Mouse (Mus musculus): ENCODE results near the gene Rgs9. TPM values are rescaled to one million over a fixed set of nuclear protein-coding genes. Genes with fewer than 3 reads are reported as not detected.
A peak's percentile ranks its signal among the peaks of the same experiment; 100 is the strongest.

Rgs9 gene
- polyA plus RNA-seq, 1 experiment from 2014 or later, result 2.8 TPM

DNA sequence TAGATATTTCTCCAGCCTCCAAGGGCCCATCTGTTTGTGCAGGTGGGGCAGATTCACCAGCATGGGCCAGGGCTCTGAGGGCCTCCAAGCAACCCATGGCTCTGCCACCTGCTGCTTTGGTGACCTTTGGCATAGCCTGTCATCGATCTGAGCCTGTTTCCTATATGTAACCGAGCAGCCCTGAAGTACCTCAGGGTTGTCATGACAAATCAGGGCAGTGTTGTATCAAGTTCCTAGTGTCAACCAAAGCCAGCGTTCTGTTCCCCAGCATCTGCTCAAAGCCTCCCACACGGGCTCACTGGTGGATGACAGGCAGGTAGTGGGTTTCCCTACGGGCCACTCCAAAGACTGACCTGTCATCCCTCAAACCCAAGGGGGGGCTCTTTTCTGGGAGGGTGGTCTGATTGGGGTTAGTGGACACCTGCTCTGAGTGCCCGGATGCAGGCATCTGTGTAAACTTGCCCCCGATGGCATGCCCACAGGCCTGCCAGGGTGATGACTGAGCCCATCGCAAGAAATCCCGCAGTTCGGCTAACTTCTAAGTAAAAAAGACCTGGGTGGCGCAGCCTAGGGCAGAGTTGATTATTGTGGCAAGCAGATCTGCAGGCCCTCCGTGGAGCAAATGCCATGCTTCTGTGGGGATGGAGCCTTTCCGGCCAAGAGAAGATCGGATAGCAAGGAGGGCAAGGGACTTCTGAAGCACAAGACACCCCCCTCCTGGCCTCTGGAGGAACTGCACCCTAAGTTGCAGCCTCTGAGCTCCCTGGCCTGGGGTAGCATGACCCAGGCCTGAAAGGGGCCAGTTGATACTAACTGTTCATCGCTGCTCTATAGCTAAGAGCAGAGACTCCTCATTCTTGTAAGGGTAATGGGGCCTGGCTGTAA lies 105.0 kb downstream of the Rgs9 start:
- H3K4me3 ChIP-seq (ENCODE audit: low read depth, low read length), result no peak overlapping the region
- H3K4me2 ChIP-seq (ENCODE audit: low read depth, severe bottlenecking), result no peak overlapping the region
- H3K36me3 ChIP-seq (ENCODE audit: control insufficient read depth, insufficient read depth, low read length), result no peaks in the 10 kb centered on the region
- 41% methylated on average over 15 of the region's 15 CpGs for WGBS
- H3K27me3 ChIP-seq (ENCODE audit: control insufficient read depth, insufficient read depth, low read length), result no peaks in the 10 kb centered on the region
- H3K4me1 ChIP-seq (ENCODE audit: control insufficient read depth, insufficient read depth, low read length), result no peaks in the 10 kb centered on the region
- no peak overlapping the region for H3K9ac ChIP-seq (ENCODE audit: low read length)
- peak; percentile 67; the same call in 1 of the 2 replicates for ATAC-seq (ENCODE audit: insufficient number of reproducible peaks, low FRiP score, low TSS enrichment, low read depth)
- no peaks in the 10 kb centered on the region for H3K9me3 ChIP-seq (ENCODE audit: control insufficient read depth, low read length)
- no peak overlapping the region for H3K27ac ChIP-seq (replicated peaks; ENCODE audit: low read depth, low read length)
- DNase-seq (ENCODE audit: low spot score), result peak; percentile 91

DNA sequence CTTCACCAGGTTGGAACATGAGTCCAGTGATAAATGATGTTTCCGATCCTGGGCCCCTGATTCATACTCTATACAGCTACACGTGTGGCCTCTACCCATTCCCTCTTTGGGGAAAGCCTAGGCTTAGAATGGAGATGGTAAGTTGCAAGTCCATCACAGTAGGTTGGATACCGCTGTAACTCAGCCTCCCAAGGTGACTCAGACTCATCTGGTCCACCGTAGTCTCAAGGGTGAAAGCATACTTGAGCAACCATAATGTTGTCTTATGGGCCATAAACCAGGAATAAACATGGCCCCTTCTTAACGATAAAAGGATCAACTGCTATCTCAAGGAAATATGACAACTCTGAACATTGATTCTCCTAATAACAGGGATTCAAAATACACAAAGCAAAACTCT lies 109.7 kb downstream of the Rgs9 start:
- 88% methylated on average over 5 of the region's 5 CpGs for WGBS
- Histone ChIP-seq H3K27me3 (ENCODE audit: control insufficient read depth, insufficient read depth, low read length) (no peaks in the 10 kb centered on the region), H3K27ac (replicated peaks; ENCODE audit: low read depth, low read length) (no peak overlapping the region), H3K4me2 (ENCODE audit: low read depth, severe bottlenecking) (no peak overlapping the region), H3K9ac (ENCODE audit: low read length) (no peak overlapping the region), H3K4me3 (ENCODE audit: low read depth, low read length) (no peak overlapping the region), H3K9me3 (ENCODE audit: control insufficient read depth, low read length) (no peaks in the 10 kb centered on the region), H3K4me1 (ENCODE audit: control insufficient read depth, insufficient read depth, low read length) (no peaks in the 10 kb centered on the region), H3K36me3 (ENCODE audit: control insufficient read depth, insufficient read depth, low read length) (no peaks in the 10 kb centered on the region)
- ATAC-seq (ENCODE audit: insufficient number of reproducible peaks, low FRiP score, low TSS enrichment, low read depth), result no peak
- no peak for DNase-seq (ENCODE audit: low spot score)

DNA sequence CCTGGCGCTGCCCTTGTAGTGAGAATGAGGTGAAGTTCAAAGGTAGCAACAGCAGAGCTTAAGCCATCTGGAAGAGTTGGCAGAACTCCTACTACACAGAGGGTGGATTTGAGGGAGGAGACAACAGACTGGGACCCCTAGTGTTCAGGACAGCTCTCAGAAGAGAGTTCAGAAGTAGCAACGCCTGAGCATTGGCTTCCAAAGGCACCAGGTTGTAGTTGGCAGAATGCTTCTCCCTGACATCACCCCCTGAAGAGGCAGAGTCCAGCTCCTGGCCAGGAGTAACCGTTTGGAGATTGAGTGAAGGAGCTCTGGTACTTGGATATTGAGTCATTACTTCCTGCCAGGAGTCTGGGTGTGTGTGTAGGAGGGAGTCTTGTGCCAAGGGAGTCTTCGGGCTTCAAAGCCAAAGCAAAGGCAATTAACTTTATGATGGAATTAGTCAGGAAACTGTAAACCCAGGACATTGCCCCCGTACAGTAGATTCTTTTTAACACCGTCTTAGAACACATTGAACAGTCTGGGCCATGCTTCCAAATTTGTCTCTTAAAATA lies 110.2 kb downstream of the Rgs9 start:
- H3K36me3 ChIP-seq (ENCODE audit: control insufficient read depth, insufficient read depth, low read length), result no peaks in the 10 kb centered on the region
- WGBS, result 58% methylated on average over 6 of the region's 6 CpGs

DNA sequence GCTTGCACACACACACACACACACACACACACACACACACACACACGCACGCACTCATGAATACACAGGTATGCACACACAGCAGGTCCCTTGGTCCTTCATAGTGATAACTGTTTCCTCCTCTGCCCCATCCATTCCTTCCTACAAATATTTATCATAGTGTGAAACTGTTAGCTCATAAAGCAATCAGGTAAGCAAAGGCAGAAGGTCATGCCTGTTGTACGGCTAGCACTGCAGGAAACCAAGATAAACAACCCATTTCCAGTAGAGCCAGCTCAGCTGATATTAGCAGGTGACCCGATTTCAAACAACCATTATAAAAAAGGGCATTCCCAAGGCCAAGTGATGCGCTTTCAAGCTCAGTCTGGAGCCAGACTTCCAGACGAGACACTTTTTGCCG lies 116.8 kb downstream of the Rgs9 start:
- H3K36me3 ChIP-seq (ENCODE audit: control insufficient read depth, insufficient read depth, low read length), result no peaks in the 10 kb centered on the region
- no peak overlapping the region for H3K27ac ChIP-seq (replicated peaks; ENCODE audit: low read depth, low read length)
- H3K27me3 ChIP-seq (ENCODE audit: control insufficient read depth, insufficient read depth, low read length), result no peaks in the 10 kb centered on the region
- H3K4me1 ChIP-seq (ENCODE audit: control insufficient read depth, insufficient read depth, low read length), result no peaks in the 10 kb centered on the region
- H3K9ac ChIP-seq (ENCODE audit: low read length), result no peak overlapping the region
- H3K9me3 ChIP-seq (ENCODE audit: control insufficient read depth, low read length), result no peaks in the 10 kb centered on the region
- DNase-seq (ENCODE audit: low spot score) (no peak), ATAC-seq (ENCODE audit: insufficient number of reproducible peaks, low FRiP score, low TSS enrichment, low read depth) (no peak)
- no peak overlapping the region for H3K4me3 ChIP-seq (ENCODE audit: low read depth, low read length)
- H3K4me2 ChIP-seq (ENCODE audit: low read depth, severe bottlenecking), result no peak overlapping the region
- 70% methylated on average over 7 of the region's 7 CpGs for WGBS

More for the DNA sequence above, 110.2 kb downstream of the Rgs9 start:
- Histone ChIP-seq H3K4me3 (ENCODE audit: low read depth, low read length) (no peak overlapping the region), H3K27ac (replicated peaks; ENCODE audit: low read depth, low read length) (no peak overlapping the region), H3K27me3 (ENCODE audit: control insufficient read depth, insufficient read depth, low read length) (no peaks in the 10 kb centered on the region), H3K9me3 (ENCODE audit: control insufficient read depth, low read length) (no peaks in the 10 kb centered on the region), H3K4me2 (ENCODE audit: low read depth, severe bottlenecking) (no peak overlapping the region), H3K9ac (ENCODE audit: low read length) (no peak overlapping the region), H3K4me1 (ENCODE audit: control insufficient read depth, insufficient read depth, low read length) (no peaks in the 10 kb centered on the region)
- DNase-seq (ENCODE audit: low spot score) (no peak), ATAC-seq (ENCODE audit: insufficient number of reproducible peaks, low FRiP score, low TSS enrichment, low read depth) (no peak)

DNA sequence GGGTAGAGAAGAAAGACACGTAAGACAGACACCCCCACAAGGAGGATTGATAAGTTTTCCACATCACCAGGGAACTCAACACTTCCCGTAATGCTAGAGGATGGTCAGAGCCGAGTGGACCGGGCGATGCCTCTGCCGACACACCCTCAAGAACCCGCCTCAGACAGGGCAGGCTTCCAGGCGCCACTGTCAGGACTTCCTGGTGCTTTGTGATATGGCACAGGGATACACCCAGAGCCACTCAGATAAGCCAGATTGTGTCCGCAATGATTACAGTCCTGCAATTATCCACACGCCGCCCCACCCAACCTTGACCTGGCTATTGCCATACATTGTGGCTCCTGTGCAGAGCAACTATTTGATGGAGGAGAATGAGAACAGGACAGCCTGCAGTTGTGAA lies 117.6 kb downstream of the Rgs9 start:
- Histone ChIP-seq H3K27me3 (ENCODE audit: control insufficient read depth, insufficient read depth, low read length) (no peaks in the 10 kb centered on the region), H3K4me2 (ENCODE audit: low read depth, severe bottlenecking) (no peak overlapping the region), H3K9ac (ENCODE audit: low read length) (no peak overlapping the region), H3K9me3 (ENCODE audit: control insufficient read depth, low read length) (no peaks in the 10 kb centered on the region), H3K4me1 (ENCODE audit: control insufficient read depth, insufficient read depth, low read length) (no peaks in the 10 kb centered on the region), H3K4me3 (ENCODE audit: low read depth, low read length) (no peak overlapping the region), H3K36me3 (ENCODE audit: control insufficient read depth, insufficient read depth, low read length) (no peaks in the 10 kb centered on the region), H3K27ac (replicated peaks; ENCODE audit: low read depth, low read length) (no peak overlapping the region)
- no peak for DNase-seq (ENCODE audit: low spot score)
- no peak for ATAC-seq (ENCODE audit: insufficient number of reproducible peaks, low FRiP score, low TSS enrichment, low read depth)
- 89% methylated on average over 11 of the region's 11 CpGs for WGBS

DNA sequence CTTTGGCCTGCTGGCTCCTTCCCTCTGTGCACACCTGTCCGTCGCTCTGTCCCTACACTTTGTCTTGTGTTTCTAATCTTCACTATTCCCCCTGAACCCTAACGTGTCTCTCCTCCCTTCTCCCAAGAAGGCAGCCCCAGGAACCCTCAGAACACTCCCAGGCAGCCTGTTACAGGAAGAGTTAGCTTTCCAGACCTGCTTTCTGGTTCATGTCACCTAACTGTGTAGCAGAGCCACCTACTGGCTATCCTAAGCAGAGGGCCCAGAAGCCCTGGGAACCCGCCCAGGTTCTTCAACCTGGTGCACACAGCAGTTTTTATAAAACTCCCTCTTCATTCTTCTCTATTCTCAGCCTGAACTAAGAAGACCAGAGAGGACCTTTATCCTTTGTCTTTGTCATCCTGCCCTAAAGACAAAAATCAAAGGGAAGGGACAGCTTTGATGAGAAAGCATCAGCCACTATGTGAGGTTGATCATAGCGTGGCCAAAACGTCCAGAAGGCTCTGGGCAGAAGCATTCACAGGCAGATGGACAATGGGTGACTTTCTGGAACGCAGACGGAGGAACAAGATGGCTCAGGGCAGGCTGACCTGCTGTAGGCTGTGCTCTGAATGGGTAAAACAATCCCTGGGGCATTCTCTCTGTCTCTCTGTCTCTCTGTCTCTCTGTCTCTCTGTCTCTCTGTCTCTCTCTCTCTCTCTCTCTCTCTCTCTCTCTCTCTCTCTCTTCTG lies 119.0 kb downstream of the Rgs9 start:
- Histone ChIP-seq H3K4me1 (ENCODE audit: control insufficient read depth, insufficient read depth, low read length) (no peaks in the 10 kb centered on the region), H3K9ac (ENCODE audit: low read length) (no peak overlapping the region), H3K36me3 (ENCODE audit: control insufficient read depth, insufficient read depth, low read length) (no peaks in the 10 kb centered on the region), H3K27me3 (ENCODE audit: control insufficient read depth, insufficient read depth, low read length) (no peaks in the 10 kb centered on the region), H3K9me3 (ENCODE audit: control insufficient read depth, low read length) (no peaks in the 10 kb centered on the region), H3K4me2 (ENCODE audit: low read depth, severe bottlenecking) (no peak overlapping the region), H3K27ac (replicated peaks; ENCODE audit: low read depth, low read length) (no peak overlapping the region), H3K4me3 (ENCODE audit: low read depth, low read length) (no peak overlapping the region)
- ATAC-seq (ENCODE audit: insufficient number of reproducible peaks, low FRiP score, low TSS enrichment, low read depth), result no peak
- peak; percentile 57 for DNase-seq (ENCODE audit: low spot score)
- 55% methylated on average over 8 of the region's 8 CpGs for WGBS

DNA sequence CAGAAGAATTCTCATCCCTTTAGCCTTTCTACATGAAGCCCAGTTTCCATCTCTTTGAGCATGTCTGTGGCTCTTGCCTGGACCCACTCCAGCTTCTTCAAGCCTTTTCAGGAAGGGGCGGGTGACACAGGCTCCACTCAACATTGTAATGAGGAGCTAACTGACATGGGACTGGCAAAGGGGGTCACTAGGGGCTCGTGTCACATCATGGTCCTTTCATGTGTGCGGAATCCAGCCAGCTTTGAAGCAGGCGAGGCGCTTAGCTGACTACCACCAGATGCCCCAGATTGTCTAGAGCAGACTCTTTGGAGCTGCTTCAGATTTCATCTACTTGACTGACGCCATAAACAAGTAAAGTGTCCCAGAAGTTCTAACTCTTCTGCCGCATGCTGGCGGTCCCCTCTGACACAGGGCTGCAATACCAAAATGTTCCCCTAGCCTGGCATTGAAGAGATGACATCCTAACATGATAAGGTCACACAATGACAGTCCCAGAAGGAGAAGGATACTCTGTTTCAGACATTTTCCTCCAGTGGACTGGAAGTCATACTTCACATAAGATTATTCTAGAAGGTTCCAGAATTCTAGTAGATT lies 122.5 kb downstream of the Rgs9 start:
- DNase-seq (ENCODE audit: low spot score) (no peak), ATAC-seq (ENCODE audit: insufficient number of reproducible peaks, low FRiP score, low TSS enrichment, low read depth) (no peak)
- H3K27ac ChIP-seq (replicated peaks; ENCODE audit: low read depth, low read length), result no peak overlapping the region
- no peaks in the 10 kb centered on the region for H3K27me3 ChIP-seq (ENCODE audit: control insufficient read depth, insufficient read depth, low read length)
- WGBS, result 80% methylated on average over 8 of the region's 8 CpGs
- H3K9ac ChIP-seq (ENCODE audit: low read length), result no peak overlapping the region
- no peak overlapping the region for H3K4me2 ChIP-seq (ENCODE audit: low read depth, severe bottlenecking)
- no peaks in the 10 kb centered on the region for H3K36me3 ChIP-seq (ENCODE audit: control insufficient read depth, insufficient read depth, low read length)
- H3K4me1 ChIP-seq (ENCODE audit: control insufficient read depth, insufficient read depth, low read length), result no peaks in the 10 kb centered on the region
- no peaks in the 10 kb centered on the region; the same call in 1 of the 2 replicates for H3K9me3 ChIP-seq (ENCODE audit: control insufficient read depth, low read length)
- H3K4me3 ChIP-seq (ENCODE audit: low read depth, low read length), result no peak overlapping the region

Measured in limb, embryonic 11.5 days (tissue).